31 mouse cellular contexts compared by ENCODE assay signal in the genomic region with DNA sequence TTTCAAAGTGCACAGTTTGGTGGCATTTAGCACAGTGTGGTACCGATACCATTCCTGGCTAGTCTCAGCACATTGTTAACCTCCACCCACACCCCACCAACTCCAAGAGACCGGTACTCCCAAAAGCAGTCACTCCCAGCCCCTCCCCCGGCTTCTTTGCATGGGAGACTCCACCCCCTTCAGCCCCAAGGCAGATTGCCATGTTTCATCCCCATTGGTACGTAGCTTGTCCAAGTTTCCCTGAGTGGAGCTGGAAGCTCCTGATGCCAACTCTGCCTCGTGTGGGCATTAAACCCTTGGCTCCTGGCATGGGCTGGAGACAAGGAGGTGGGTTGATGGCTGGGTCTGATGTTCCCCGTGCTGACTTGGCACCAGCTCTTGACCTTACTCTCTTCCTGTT.
A peak's percentile ranks its signal among the peaks of the same experiment; 100 is the strongest.
DNase-seq lines count a peak whose midpoint lies in the region; ATAC-seq and TF ChIP-seq lines count a peak whose summit lies in the region.
"Had no signal": no experiment of that assay in that cellular context is flagged by ENCODE, and none has a peak within 500 bp of the region (broad histone marks: within the 10 kb centered on the region; RNA-seq: fewer than 3 reads in every experiment).

No protein-coding gene starts in this region.

- no peak overlapping the region for H3K4me3 ChIP-seq in hindbrain, embryonic 16.5 days (ENCODE audit: low read length)
- H3K4me3 ChIP-seq in hindbrain, embryonic 10.5 days, result no peak overlapping the region
- H3K4me3 ChIP-seq in midbrain, postnatal 0 days (ENCODE audit: low read depth, low read length), result no peak overlapping the region
- H3K4me3 ChIP-seq in midbrain, embryonic 13.5 days (replicated peaks), result no peak overlapping the region
- H3K4me3 ChIP-seq in kidney, embryonic 14.5 days (ENCODE audit: low read length), result no peak overlapping the region
- H3K4me3 ChIP-seq: embryonic facial prominence, embryonic 12.5 days; forebrain, embryonic 10.5 days; kidney, embryonic 15.5 days; layer of hippocampus, adult 2 months; left cerebral cortex, adult 2 months; liver, embryonic 13.5 days; myocyte; neural tube, embryonic 12.5 days had no signal

- H3K9ac ChIP-seq in hindbrain, embryonic 16.5 days (ENCODE audit: low read depth, low read length), result no peak overlapping the region
- no peak overlapping the region for H3K9ac ChIP-seq in midbrain, postnatal 0 days (replicated peaks; ENCODE audit: low read length, poor library complexity, severe bottlenecking)
- no peak overlapping the region for H3K9ac ChIP-seq in midbrain, embryonic 13.5 days (replicated peaks)
- no peak overlapping the region for H3K9ac ChIP-seq in kidney, embryonic 14.5 days (ENCODE audit: low read depth, low read length)
- H3K9ac ChIP-seq: embryonic facial prominence, embryonic 12.5 days; kidney, embryonic 15.5 days; liver, embryonic 13.5 days; neural tube, embryonic 12.5 days had no signal

- DNase-seq in hindbrain, embryonic 10.5 days (ENCODE audit: low spot score), result no peak
- peak; percentile 45 for DNase-seq in midbrain, postnatal 0 days (ENCODE audit: low spot score)
- peak; percentile 44 for DNase-seq in R1 (ENCODE audit: low read depth, low spot score)
- DNase-seq in urinary bladder, postnatal 25 days (ENCODE audit: low spot score), result no peak
- DNase-seq: adrenal gland, postnatal 25 days; embryo, embryonic 11 days; gastrocnemius, postnatal 10 days; heart, postnatal 14 days; kidney, adult 11 months; kidney, postnatal 25 days; liver, embryonic 13.5 days; lung, adult 2 months; lung, postnatal 10 days; right cerebral cortex, adult 18-20 months; thymus, adult 2 months; thymus, postnatal 36 days had no signal

- H3K27me3 ChIP-seq in hindbrain, embryonic 16.5 days (replicated peaks; ENCODE audit: control insufficient read depth, insufficient read depth, low read length), result no peaks in the 10 kb centered on the region
- 0 out of 2 replicates have a peak, but pooled peaks cover 14% of the 10 kb centered on the region for H3K27me3 ChIP-seq in hindbrain, embryonic 10.5 days (ENCODE audit: insufficient read depth, poor library complexity, severe bottlenecking)
- 0 out of 2 replicates have a peak, but pooled peaks cover 3% of the 10 kb centered on the region for H3K27me3 ChIP-seq in midbrain, postnatal 0 days (ENCODE audit: insufficient read depth, low read length)
- H3K27me3 ChIP-seq in midbrain, embryonic 13.5 days, result no peaks in the 10 kb centered on the region
- 0 out of 2 replicates have a peak, but pooled peaks cover 4% of the 10 kb centered on the region for H3K27me3 ChIP-seq in kidney, embryonic 14.5 days (ENCODE audit: control insufficient read depth, insufficient read depth, low read length)
- H3K27me3 ChIP-seq: neural tube, embryonic 12.5 days; Patski had no signal

- peak; percentile 49; the same call in 1 of the 2 replicates for ATAC-seq in hindbrain, embryonic 16.5 days
- ATAC-seq in midbrain, postnatal 0 days (ENCODE audit: low FRiP score), result no peak
- ATAC-seq in midbrain, embryonic 13.5 days, result no peak
- no peak for ATAC-seq in kidney, embryonic 14.5 days (ENCODE audit: low FRiP score, low TSS enrichment)
- ATAC-seq: forebrain, embryonic 16.5 days; midbrain, embryonic 16.5 days; Patski had no signal

- no peaks in the 10 kb centered on the region for H3K36me3 ChIP-seq in hindbrain, embryonic 16.5 days (ENCODE audit: control insufficient read depth, insufficient read depth, low read length)
- H3K36me3 ChIP-seq in hindbrain, embryonic 10.5 days, result no peaks in the 10 kb centered on the region
- H3K36me3 ChIP-seq in midbrain, postnatal 0 days (ENCODE audit: insufficient read depth, low read length), result no peaks in the 10 kb centered on the region
- no peaks in the 10 kb centered on the region for H3K36me3 ChIP-seq in midbrain, embryonic 13.5 days
- H3K36me3 ChIP-seq in kidney, embryonic 14.5 days (ENCODE audit: control insufficient read depth, insufficient read depth, low read length), result no peaks in the 10 kb centered on the region
- H3K36me3 ChIP-seq: embryonic facial prominence, embryonic 12.5 days; forebrain, embryonic 10.5 days; G1E; kidney, embryonic 15.5 days; liver, embryonic 13.5 days; neural tube, embryonic 12.5 days had no signal

- H3K9me3 ChIP-seq in hindbrain, embryonic 16.5 days (ENCODE audit: control insufficient read depth, low read length), result no peaks in the 10 kb centered on the region
- H3K9me3 ChIP-seq in hindbrain, embryonic 10.5 days, result no peaks in the 10 kb centered on the region
- H3K9me3 ChIP-seq in midbrain, postnatal 0 days (ENCODE audit: low read length), result no peaks in the 10 kb centered on the region
- H3K9me3 ChIP-seq in midbrain, embryonic 13.5 days, result no peaks in the 10 kb centered on the region
- H3K9me3 ChIP-seq in kidney, embryonic 14.5 days (ENCODE audit: control insufficient read depth, low read length), result no peaks in the 10 kb centered on the region
- H3K9me3 ChIP-seq: embryonic facial prominence, embryonic 12.5 days; forebrain, embryonic 10.5 days; G1E; kidney, embryonic 15.5 days; liver, embryonic 13.5 days; neural tube, embryonic 12.5 days had no signal

- no peak overlapping the region for H3K27ac ChIP-seq in hindbrain, embryonic 16.5 days (ENCODE audit: low read depth, low read length)
- H3K27ac ChIP-seq in hindbrain, embryonic 10.5 days, result no peak overlapping the region
- no peak overlapping the region for H3K27ac ChIP-seq in midbrain, postnatal 0 days (ENCODE audit: low read depth, low read length)
- no peak overlapping the region for H3K27ac ChIP-seq in midbrain, embryonic 13.5 days
- no peak overlapping the region for H3K27ac ChIP-seq in kidney, embryonic 14.5 days (ENCODE audit: low read depth, low read length)
- H3K27ac ChIP-seq: embryonic facial prominence, embryonic 12.5 days; forebrain, embryonic 10.5 days; kidney, embryonic 15.5 days; layer of hippocampus, adult 2 months; left cerebral cortex, adult 2 months; liver, embryonic 13.5 days; macrophage; neural tube, embryonic 12.5 days had no signal

- no peaks in the 10 kb centered on the region for H3K4me1 ChIP-seq in hindbrain, embryonic 16.5 days (ENCODE audit: control insufficient read depth, insufficient read depth, low read depth, low read length)
- H3K4me1 ChIP-seq in hindbrain, embryonic 10.5 days (replicated peaks), result peaks cover 14% of the 10 kb centered on the region
- no peaks in the 10 kb centered on the region for H3K4me1 ChIP-seq in midbrain, postnatal 0 days (ENCODE audit: insufficient read depth, low read length)
- H3K4me1 ChIP-seq in midbrain, embryonic 13.5 days (replicated peaks), result 0 out of 2 replicates have a peak, but pooled peaks cover 5% of the 10 kb centered on the region
- H3K4me1 ChIP-seq in kidney, embryonic 14.5 days (ENCODE audit: control insufficient read depth, insufficient read depth, low read length), result peaks cover 3% of the 10 kb centered on the region; the same call in 1 of the 2 replicates
- H3K4me1 ChIP-seq: embryonic facial prominence, embryonic 12.5 days; neural tube, embryonic 12.5 days had no signal

- 46% methylated on average over 6 of the region's 6 CpGs for WGBS in hindbrain, embryonic 16.5 days
- 64% methylated on average over 6 of the region's 6 CpGs for WGBS in hindbrain, embryonic 10.5 days
- 54% methylated on average over 6 of the region's 6 CpGs for WGBS in midbrain, postnatal 0 days
- 62% methylated on average over 6 of the region's 6 CpGs for WGBS in midbrain, embryonic 13.5 days
- 63% methylated on average over 6 of the region's 6 CpGs for WGBS in kidney, embryonic 14.5 days

- H3K4me2 ChIP-seq in hindbrain, embryonic 16.5 days (ENCODE audit: low read length), result no peak overlapping the region
- no peak overlapping the region for H3K4me2 ChIP-seq in midbrain, postnatal 0 days (ENCODE audit: low read depth, low read length, poor library complexity, severe bottlenecking)
- H3K4me2 ChIP-seq in midbrain, embryonic 13.5 days (replicated peaks), result no peak overlapping the region
- H3K4me2 ChIP-seq in kidney, embryonic 14.5 days (replicated peaks; ENCODE audit: low read depth, low read length), result no peak overlapping the region
- H3K4me2 ChIP-seq: embryonic facial prominence, embryonic 12.5 days; kidney, embryonic 15.5 days; liver, embryonic 13.5 days; neural tube, embryonic 12.5 days had no signal

- no peak for TF ChIP-seq CTCF in midbrain, postnatal 0 days (IDR thresholded peaks at IDR 0.05)

Comparison
In these comparisons a context has a peak if more than half of its experiments do, and no peak if none do; other contexts are left out.
1. DNase-seq: peak in midbrain, postnatal 0 days (single experiment) and R1 (single experiment); none in hindbrain, embryonic 10.5 days (single experiment) and urinary bladder, postnatal 25 days (single experiment).